Mouse (Mus musculus) E14TG2a.4 (cell line): ENCODE measurements around the gene Arrdc4.

Experiments
- H3K27me3 ChIP-seq: 2 replicates; pipeline ENCODE4 v1.6.1; 2014; ENCODE audit warnings: low read length, control low read depth; ENCODE audit not compliant: insufficient read depth
- H3K36me3 ChIP-seq: 2 replicates; pipeline ENCODE4 v1.6.1; 2014; ENCODE audit warnings: low read length, control low read depth; ENCODE audit not compliant: insufficient read depth
- H3K4me1 ChIP-seq: replicated peaks from 2 replicates; pipeline ENCODE4 v1.6.1; 2014; ENCODE audit warnings: low read depth, low read length, control low read depth
- H3K4me3 ChIP-seq: replicated peaks from 2 replicates; pipeline ENCODE4 v1.5.1; 2014; ENCODE audit warnings: mild to moderate bottlenecking, low read length
- H3K9me3 ChIP-seq: 2 replicates; pipeline ENCODE4 v1.6.1; 2014; ENCODE audit warnings: low read length, control low read depth
- CTCF ChIP-seq: conservative IDR thresholded peaks from 2 replicates; pipeline ENCODE4 v1.5.1; 2014; ENCODE audit warnings: low read length
- NANOG ChIP-seq: IDR thresholded peaks from 2 replicates; pipeline ENCODE4 v1.6.1; 2014; ENCODE audit warnings: borderline replicate concordance, low read length, mixed read lengths
- POU5F1 ChIP-seq: IDR thresholded peaks from 2 replicates; pipeline ENCODE4 v1.6.1; 2014; ENCODE audit warnings: low read length, borderline replicate concordance

Gene Arrdc4

GRCm38 (mm10) chr7:68696446-68696845, 52.6 kb downstream of the Arrdc4 start:
- Histone ChIP-seq H3K36me3 (no peaks in the 10 kb centered on the region), H3K9me3 (no peaks in the 10 kb centered on the region), H3K4me3 (no peak overlapping the region), H3K27me3 (no peaks in the 10 kb centered on the region), H3K4me1 (no peaks in the 10 kb centered on the region)
- TF ChIP-seq CTCF (no peak), POU5F1 (no peak), NANOG (no peak)

- no peaks in the 10 kb centered on the region for H3K36me3 ChIP-seq
- H3K4me3 ChIP-seq = no peak overlapping the region
- no peak for TF ChIP-seq NANOG
- no peak for TF ChIP-seq POU5F1
- no peak for TF ChIP-seq CTCF
- no peaks in the 10 kb centered on the region for H3K4me1 ChIP-seq
- no peaks in the 10 kb centered on the region for H3K9me3 ChIP-seq
- H3K27me3 ChIP-seq = no peaks in the 10 kb centered on the region
These were observed 56.3 kb downstream of the Arrdc4 start for GRCm38 (mm10) chr7:68692731-68693130.

- H3K9me3 ChIP-seq = no peaks in the 10 kb centered on the region
- no peaks in the 10 kb centered on the region for H3K4me1 ChIP-seq
- no peak overlapping the region for H3K4me3 ChIP-seq
- no peaks in the 10 kb centered on the region for H3K36me3 ChIP-seq
- TF ChIP-seq CTCF (no peak), NANOG (no peak), POU5F1 (no peak)
- H3K27me3 ChIP-seq = no peaks in the 10 kb centered on the region
These were observed 57.6 kb downstream of the Arrdc4 start for GRCm38 (mm10) chr7:68691454-68691853.

- no peaks in the 10 kb centered on the region for H3K27me3 ChIP-seq
- H3K4me3 ChIP-seq = no peak overlapping the region
- TF ChIP-seq CTCF (no peak), POU5F1 (no peak), NANOG (no peak)
- no peaks in the 10 kb centered on the region for H3K4me1 ChIP-seq
- no peaks in the 10 kb centered on the region for H3K9me3 ChIP-seq
- H3K36me3 ChIP-seq = no peaks in the 10 kb centered on the region
These were observed 61.9 kb downstream of the Arrdc4 start for GRCm38 (mm10) chr7:68687140-68687611.
